Mouse (Mus musculus) heart, postnatal 36 days (tissue): ENCODE data around the gene Gpr65. TPM values are rescaled to one million over a fixed set of nuclear protein-coding genes. Genes with fewer than 3 reads are reported as not detected.
"Not testable (repeated sequence)": the region's sequence is repeated elsewhere in the genome, so short reads cannot be mapped to it uniquely, and the experiment has no call there.

ENCODE experiments used
- DNase-seq, 2 experiments: peaks; one replicate each; pipeline ENCODE4 v3.0.0; 2021 to 2022
- intact Hi-C: fragments of 180-260 bp; cut with DNase I; formaldehyde crosslinking; loops from one replicate; pipeline ENCODE4 v1.15.1; 2025
- total RNA-seq, 2 experiments: library from RNA; stranded (reverse); gene quantifications; 2 replicates each; pipeline ENCODE4 v1.2.3; 2021

The Gpr65 gene
- total RNA-seq = 1 to 10 TPM in 1 of 2 experiments, under 1 TPM in 1; 0.75 to 1.2 TPM

DNA sequence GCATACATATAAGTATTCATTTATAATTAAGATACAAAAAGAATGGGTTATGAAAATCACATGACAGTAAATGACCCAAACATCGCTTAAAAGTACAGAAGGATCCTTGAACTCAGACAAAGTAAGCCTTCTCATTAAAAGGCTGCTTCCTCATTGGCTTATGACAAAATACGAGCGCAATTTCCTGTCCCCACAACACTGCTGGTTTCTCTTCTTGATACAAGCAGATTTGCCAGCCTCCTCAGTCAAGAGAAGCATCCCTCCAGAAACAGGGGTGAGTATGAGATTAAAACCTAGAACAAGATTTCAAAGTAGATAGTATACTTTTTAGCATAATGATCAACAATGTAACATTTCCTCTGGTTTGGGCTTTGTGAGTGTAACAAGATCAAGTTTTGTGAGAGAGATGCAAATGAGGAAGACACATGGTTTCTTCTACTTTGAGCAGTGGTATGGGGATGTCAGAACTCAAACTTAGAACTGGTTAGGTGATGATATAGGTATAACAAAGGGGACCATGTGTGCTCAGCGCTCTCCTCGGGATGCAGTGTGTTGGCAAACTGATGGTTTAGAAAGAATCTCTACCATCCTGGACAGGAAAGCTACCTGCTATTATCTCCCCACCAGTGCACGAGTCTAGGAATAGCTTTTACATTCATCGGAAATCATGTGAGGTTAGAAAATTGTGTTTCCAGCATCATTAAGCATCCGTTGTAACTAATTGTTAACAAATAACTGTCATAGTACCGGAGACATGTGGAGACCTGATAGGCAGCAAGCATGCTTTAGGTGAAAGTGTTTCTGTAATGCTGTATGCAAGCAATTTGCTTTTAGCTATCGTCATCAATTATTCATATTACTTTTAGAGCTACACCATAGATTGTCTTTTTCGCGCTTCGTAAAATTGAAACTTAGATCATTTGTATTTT, at the start of gene Gpr65:
TSS of gene Gpr65 (plus strand) at position 195 of the 929 bp plus-strand sequence.
- intact Hi-C loops = no loop called here
- DNase-seq = no peak

DNA sequence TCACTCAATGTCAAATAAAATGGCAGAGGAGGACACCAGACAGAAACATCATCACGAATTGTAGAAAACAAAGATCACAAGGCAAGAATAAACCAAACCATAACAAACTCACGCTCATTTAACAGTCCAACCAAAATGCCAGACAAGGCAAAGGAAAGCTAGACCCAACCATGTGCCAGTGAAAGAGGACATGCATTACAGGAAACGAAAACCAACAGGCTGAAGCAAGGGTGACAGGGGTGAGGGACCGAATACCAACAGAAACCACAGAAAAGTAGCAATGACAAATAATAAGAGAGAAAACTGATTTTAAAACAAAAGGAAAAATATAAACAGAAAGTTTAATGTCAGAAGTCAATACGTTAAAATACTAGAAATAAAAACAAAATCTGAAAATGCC, 45.1 kb upstream of the Gpr65 start:
- intact Hi-C loops = no loop called here
- DNase-seq = no peak

DNA sequence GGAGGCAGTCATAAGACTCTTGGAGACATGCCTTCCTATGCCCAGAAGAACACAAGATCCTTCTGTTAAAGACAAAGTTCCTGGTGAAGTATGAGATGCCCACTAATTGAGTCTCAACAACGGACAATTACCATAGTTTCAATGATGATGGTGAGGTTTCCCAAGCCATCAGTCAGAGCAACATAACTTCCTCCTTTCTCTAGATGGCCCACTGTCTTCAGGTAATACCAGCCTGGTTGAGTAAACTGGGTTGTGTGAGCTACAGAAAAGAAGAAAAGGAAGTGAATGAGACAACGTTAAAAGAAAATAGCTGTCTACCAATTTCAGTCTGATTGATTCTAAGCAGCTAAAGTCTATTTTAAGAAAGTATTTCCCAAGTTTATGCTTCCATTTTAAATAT, 41.4 kb upstream of the Gpr65 start:
- no peak for DNase-seq
- intact Hi-C loops = no loop called here

DNA sequence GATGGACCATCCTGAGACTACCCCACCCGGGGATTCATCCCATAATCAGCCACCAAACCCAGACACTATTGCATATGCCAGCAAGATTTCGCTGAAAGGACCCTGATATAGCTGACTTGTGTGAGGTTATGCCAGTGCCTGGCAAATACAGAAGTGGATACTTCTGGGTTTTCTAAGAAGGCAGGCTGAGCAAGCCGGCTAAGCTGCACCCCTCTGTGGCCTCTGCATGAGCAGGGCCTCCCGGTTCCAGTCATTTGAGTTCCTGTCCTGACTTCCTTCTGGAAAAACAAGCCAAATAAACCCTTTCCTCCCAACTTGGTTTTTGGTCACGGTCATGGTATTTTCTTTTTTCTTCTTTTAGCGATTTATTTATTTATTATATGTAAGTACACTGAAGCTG, 30.0 kb upstream of the Gpr65 start:
- not testable (repeated sequence) for DNase-seq

DNA sequence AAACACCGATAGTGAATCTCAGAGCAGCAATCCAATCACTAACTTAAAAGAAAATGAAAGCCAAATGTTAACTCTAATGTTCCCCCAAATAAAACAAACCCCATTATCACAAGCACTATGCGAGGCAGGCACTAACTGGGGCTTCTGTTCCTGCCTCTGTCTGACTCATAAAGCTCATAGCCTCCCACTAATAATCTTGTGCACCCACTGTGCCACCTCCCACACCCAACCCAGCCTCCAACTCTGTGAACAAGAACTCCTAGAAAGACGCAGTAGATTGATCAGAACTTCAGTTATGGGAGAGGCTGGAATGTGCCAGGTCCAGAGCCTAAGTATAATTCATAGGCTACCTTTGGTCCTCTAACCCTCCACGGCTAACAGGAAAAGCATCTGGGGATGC, 24.3 kb upstream of the Gpr65 start:
- intact Hi-C loops = no loop called here
- DNase-seq = no peak

More for the DNA sequence above, 30.0 kb upstream of the Gpr65 start:
- intact Hi-C loops = not testable (repeated sequence)

DNA sequence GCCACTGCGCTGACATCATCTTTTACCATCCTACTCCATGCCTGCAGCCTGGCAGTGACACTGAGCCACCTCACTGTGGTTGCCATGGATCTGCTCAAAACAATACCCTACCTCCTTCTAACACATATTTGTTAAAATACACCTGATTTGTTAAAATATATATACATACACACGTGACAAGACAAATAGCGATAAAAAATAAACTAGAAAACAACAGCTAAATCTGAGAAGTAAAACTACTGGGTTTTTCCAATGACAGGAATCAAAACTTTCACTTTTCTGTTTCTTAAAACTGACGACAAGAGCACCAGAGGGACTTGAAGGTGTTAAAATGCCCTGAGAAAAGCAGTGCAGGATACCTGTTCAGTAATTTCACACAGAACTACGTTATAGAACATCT, 23.6 kb upstream of the Gpr65 start:
- intact Hi-C loops = no loop called here
- DNase-seq = no peak

DNA sequence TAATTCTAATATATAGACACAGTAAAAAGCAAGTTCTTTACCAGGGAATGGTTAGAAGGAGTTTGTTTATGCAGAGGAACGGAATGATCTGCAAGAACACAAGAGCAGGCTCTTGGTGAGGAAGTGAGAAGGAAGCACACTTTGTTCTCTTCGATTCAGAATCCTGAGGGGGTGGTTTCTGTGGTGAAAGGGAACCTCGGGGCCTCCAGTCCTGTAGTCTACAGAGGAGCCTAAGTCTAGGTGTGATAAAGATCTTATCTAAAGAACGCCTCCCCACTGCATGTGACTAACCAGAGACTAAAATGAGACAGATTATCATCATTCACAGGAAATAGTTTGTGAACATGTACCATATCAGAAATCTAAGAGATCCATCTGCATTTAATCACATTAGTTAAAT, 21.6 kb upstream of the Gpr65 start:
- no peak for DNase-seq
- intact Hi-C loops = no loop called here

DNA sequence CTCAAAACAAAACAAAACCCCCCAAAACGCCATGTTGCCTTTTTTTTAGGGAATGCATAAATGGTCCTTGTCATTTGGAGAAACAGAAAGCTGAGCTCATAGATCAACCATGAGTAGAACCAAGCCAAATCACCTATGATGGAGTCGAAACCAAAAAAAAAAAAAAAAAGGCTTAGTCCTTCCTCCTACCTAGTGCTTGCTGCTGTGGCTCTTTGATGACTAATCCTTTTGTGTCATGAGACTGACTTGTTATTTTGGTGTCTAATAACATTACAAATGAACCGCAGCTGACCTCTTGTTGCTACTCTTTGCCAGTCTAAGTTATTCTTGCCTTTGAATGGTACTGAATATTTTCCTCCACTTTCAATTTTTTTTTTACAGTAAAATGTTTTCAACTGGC, 18.8 kb upstream of the Gpr65 start:
- intact Hi-C loops = no loop called here
- DNase-seq = no peak

DNA sequence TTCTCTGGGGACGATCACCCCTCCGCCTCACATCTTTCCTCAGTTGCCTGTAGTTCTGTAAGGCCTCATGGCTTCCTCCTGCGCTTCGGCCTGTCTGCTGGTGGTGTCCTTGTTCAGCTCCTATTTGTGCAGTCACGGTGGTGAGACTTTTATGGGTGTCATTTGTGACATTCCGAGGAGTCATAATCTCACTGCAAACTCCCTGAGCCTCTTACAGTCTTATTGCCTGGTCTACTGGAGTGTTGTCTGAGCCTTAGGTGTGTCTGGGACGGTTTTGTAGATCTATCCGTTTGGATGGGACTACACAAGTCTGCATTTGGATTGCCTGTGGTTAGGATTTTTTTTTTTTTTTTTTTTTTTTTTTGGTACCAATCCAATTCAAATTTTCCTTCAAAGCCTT, 18.1 kb upstream of the Gpr65 start:
- DNase-seq = no peak
- intact Hi-C loops = no loop called here

DNA sequence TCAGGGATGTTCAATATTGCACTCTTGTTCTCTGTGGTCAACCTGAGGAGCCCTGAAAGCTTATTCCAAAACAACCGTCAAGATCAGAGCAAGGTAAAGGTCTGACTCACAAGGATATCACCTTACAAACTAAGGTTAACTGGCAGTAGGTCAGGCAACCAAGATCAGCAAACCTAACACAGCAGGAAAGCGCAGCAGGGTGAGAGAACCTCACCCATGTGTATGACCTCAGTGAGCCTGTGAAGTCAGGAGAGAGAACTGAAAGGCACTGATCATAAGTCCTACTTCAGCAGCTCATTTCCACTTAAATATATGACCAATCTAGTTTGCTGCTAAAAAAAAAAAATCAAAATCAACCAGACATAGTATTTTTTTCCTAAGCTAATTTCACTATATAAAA, 16.0 kb upstream of the Gpr65 start:
- no peak for DNase-seq
- intact Hi-C loops = no loop called here

DNA sequence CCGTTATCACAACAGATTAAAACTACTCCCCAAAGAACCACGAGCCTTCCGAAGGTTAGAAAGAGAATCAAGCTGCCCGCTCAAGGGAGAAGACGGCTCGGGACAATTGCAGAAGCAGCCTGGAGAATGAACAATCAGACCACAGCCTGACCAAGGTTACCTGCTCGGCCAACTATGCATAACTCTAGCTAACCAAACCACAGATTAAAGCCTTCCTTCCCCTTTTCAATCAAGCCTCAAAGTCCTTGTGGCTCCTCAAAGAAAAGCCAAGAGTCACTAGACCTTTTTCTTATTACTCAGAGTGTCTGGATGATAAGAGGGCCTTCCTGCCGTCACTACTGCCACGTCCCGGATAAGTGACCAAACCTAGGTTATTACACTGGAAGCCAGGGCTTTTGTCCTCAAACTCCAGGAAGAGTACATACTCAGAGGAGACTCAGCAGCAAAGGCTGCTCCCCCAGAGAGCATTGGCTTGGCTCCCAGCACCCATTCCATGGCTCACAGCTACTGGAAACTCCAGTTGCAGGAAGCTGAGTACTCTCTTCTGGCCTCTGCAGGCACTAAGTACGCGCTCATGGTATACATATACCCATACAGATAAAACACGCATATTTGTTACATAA, 13.0 kb upstream of the Gpr65 start:
- no peak for DNase-seq
- intact Hi-C loops = no loop called here

DNA sequence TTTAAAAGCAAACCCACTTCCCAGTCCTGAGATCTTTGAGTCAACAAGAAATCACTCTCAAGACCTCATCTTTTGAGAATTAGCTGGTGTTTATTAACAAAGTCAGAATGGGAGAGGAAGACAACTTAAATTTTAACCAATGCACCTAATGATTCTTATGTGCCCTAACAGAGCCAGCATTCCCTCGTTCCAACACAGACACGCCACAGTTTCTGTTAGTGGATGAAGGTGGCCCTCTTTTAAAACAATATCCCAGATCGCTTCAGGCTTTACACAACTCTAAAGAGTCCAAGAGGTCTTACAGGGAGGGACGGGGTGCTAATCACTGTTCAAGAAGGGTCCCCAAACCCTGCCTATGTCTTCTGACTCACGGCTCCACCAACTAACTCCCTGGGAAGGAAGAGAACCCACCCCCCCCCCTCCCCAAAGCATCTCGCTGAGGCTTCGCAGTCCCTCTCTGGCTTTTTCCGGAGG, 10.0 kb upstream of the Gpr65 start:
- peak; percentile 12 to 13 for DNase-seq
- intact Hi-C loops = no loop called here

DNA sequence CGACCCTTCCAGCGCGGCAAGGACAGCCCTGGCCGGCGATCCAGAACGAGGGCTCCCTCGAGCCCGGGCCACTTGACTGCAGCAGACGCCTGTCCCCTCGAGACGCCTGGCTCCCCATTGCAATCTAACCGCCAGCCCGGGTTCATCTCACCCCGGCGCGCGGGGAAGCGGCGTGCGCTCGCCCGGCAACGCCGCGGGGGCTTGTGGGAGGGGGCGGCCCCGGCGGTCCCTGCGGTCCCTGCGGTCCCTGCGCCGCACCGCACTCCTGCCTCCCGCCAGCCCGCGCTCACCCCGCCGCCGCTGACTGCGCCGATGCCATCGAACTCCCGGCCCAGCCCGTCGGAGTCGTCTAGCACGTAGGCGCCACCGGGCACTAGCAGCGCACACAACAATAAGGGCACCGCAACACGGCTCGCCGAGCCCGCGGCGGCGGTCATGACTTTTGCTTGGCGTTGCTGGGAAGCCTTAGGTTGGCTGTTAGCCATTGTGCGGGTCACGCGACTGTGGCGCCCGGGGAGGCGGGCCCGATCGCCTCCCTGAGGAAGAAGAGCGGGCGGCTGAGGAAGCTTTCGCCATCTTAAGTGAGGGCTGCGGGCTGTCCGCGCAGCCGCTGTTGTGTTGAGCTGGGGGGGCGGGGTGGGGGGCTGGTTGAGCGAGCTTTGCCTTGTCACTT, 9.5 kb upstream of the Gpr65 start, which contains the start of gene Galc:
TSS of gene Galc (minus strand) at position 615 of the 673 bp plus-strand sequence.
- peak; percentile 92 to 93 for DNase-seq
- intact Hi-C loops = no loop called here

DNA sequence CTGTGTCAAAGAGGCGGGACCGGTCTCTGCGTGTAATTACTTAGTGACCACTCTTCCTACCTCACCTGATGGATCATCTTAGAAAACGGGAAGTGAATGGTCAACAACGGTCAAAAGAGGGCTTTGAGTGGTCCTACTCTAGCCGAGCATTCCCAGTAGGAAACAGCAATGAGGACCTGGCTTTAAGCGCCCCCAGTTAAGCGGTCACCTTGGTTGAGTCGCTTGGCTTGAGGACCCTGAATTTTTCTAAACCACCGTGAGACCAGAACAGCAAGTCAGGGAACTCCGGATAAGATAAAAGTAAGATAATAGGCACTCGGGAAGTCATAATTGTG, 8.9 kb upstream of the Gpr65 start:
- intact Hi-C loops = no loop called here
- DNase-seq = no peak

DNA sequence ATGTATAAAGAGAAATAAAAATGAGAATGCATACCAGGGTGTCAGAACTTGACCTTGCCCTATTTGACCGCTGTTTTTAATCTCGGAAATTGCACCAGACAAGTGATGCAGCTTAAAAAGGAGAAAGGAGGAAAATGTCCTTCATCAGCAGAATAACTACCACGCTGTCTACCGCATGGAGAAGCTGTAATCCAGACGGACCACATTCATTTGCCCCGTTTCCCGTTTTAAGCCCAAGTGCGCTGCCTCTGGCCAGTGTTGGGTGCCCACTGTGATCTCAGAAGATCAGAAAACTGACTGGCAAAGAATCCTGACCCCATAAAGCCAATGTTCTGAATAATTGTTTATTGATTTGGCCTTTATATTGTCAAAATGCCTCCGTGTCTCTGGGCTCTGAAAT, 2.7 kb upstream of the Gpr65 start:
- no peak for DNase-seq
- intact Hi-C loops = no loop called here

DNA sequence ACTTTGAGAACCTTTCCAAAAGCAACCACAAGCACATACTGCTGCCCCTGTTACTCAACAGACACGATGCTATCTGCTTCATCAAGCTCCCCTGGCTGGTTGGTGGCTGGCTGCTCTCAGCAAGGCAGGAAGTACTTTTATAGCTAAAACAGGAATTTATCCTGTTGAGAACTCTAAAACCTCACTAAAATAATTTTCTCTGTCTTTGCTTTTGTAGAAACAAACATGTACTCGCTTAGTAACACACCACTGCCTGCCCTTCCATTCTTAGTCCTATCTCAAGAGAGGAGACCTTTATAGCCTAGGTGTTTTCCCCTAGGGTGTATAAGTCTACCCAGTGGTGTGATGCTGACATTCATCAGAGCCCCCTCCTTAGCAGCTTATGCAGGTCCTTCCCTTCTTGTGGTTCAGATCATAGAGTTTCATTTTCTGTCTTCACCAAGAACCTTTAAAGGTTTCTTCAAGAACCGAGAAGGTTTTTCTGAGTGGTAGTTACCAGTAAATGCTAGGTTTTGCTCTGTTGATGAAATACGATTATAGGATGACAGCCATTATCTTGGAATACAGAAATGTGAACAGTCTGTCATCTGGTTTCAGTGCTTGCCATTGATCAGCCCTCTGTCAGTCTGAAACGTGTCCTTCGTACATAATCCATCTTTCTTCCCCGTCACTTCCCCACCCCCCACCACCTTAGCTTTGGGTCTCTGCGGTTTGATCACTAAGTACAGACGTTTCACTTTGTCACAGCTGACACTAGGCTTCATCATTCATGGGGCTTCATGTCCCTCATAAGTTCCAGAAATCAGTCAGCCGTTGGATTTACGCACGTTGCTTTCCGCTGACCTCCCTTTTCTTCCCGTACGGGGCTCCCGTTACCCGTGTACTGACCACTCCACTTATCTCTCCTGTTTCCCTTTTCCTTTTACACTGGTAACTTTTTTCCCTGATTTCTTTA, 1.6 kb downstream of the Gpr65 start:
- intact Hi-C loops = no loop called here
- no peak for DNase-seq

DNA sequence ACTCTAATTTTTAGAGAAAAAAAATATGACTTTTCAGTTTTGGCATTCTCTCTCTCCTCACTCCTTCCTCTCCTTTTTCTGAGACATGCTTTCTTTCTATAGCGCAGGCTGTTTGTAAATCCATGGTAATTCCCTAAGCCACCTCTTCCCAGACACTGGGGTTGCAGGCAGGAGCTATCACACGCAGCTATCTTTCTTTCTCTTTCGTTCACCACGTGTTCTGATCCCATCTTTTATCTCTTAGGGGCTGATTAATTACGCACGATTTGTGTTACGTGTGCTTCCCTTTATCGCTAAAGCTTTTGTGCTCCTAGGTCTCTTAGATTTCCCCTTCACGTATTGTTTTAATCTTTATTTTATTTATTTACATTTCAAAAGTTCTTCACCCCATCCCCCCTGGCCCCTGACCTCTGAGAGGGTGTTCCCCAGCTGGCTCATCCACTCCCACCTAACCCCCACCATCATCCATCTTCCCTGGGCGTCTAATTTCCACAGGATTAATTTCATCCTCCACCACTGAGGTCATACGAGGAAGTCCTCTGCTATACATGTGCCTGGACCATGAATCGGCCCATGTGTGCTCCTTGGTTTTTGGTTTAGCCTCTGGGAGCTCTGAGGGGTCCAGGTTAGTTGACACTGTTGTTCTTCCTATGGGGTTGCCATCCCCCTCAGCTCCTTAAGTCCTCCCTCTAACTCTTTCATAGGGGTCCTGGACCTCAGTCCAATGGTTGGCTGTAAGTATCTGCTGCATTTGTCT, 2.6 kb downstream of the Gpr65 start:
- intact Hi-C loops = no loop called here
- no peak for DNase-seq

DNA sequence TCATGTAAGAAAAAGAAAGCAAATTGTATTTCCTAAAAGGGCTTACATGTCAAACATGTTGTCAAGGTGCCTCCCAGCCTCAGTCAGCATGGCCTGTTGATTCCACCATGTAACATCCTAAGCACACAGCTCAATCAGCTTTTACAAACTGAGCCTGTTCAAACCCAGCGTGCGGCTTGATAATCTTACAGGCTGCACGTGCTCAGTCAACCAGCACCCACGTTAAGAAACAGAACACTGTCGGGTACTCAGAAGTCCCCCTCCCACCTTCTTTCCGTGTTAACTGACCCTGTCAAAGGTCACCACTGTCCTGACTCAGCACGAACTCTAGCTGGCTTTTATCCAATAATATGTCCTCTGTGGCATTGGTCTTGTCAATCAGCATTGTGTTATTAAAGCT, 4.0 kb downstream of the Gpr65 start:
- no peak for DNase-seq
- intact Hi-C loops = no loop called here

DNA sequence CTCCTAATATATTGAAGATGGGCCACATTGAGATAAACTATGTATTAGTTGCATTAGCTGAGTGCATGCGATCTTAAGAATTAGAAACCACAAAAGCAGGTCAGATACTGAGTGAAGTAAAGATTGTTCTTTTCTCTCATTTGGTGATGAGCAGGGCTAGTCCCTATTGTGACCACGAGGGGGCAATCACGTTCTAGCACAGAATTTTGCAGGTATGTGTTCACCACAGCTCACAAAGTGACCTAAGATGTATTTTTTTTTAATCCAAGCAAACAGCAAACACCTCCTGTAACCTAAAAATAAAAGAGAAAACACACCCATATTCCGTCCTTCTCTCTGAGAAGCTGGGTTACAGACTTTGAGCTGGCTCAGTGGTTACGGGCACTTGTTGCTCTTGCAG, 12.1 kb downstream of the Gpr65 start:
- intact Hi-C loops = loop anchor here (2.0 to 5.0 kb wide), 4 partner anchors 42 to 337 kb away; no protein-coding TSS in a partner anchor
- DNase-seq = peak; percentile 44 to 59
